Mouse (Mus musculus) c-Kit-negative CD71-positive TER-119-positive erythroid progenitor cells, embryonic 14.5 days (primary cell): ENCODE data around the gene Anks6.

Experiments used
- DNase-seq: peaks from one replicate; pipeline ENCODE4 v3.0.0-alpha.2; 2013; ENCODE audit warnings: low read depth, low spot score

Gene Anks6

DNA sequence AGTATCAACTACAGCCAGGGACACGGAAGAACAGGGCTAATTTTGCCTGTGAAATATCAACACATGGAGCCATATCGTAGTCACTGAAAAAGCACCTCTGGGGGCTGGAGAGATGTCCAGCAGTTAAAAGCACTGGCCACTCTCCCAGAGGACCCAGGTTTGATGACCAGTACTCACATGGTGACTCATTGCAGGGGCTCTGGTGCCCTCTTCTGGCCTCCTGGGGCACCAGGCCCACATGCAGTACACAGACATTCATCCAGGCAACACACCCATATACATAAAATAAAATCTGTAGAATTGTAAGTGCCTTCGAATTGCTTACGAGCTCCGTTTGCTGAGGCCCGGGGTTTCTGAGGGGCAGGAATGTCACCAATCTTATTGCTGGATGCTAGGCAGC lies 10.3 kb downstream of the Anks6 start:
- no peak for DNase-seq

DNA sequence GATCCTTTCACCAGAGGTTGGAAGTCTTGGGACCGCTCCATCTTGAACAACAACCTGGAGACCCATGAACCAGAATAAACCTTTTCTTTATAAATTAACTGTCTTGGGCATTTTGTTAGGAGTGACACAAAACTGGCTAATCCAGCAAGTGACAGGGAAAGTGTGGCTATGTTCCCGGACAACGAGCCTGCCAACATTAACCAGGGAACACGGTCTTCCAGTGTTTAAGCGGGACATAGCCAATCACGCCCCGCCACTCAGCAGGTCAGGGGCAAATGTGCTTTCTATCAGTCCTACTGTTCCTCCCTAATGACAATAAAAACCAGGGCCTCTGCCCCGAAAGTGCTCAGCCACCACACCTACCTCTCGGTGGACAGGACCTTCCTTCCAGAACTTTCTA lies 13.4 kb downstream of the Anks6 start:
- no peak for DNase-seq

DNA sequence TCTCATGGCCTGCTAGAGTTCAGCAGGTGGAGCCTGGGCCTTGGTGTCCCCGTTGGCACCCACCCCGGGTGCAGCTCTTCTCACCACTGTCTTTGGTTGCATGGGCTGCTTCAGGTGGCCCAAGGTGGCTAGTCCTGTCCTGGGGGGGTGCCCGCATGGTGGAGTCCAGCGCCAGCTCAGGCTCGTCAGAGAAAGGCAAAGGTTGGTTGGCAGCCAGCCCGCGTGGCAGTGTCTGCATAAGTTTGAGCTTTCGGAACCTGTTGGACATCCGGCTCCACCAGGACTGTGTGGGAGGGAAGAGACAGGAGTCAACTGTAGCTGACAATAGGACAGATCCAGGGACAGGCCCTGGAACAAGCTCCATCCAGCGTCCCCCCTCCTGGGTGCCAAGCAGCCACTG lies 17.6 kb downstream of the Anks6 start:
- no peak for DNase-seq

DNA sequence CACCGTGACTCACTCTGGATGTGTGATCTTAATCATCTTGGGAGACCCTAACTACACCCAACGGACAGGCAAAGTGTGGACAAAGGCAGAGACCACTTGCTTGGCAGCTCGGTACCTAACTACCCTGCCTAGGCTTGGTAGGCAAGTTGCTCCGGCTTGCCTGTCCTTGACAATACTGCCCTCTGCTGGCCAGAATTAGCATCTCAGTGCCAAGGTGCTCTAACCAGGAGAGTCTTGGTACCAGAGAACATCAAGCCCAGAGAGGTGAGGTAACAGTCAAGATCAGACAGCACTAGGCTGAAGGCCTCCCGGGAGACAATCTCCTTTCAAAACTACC lies 19.9 kb downstream of the Anks6 start:
- DNase-seq: peak; percentile 52

DNA sequence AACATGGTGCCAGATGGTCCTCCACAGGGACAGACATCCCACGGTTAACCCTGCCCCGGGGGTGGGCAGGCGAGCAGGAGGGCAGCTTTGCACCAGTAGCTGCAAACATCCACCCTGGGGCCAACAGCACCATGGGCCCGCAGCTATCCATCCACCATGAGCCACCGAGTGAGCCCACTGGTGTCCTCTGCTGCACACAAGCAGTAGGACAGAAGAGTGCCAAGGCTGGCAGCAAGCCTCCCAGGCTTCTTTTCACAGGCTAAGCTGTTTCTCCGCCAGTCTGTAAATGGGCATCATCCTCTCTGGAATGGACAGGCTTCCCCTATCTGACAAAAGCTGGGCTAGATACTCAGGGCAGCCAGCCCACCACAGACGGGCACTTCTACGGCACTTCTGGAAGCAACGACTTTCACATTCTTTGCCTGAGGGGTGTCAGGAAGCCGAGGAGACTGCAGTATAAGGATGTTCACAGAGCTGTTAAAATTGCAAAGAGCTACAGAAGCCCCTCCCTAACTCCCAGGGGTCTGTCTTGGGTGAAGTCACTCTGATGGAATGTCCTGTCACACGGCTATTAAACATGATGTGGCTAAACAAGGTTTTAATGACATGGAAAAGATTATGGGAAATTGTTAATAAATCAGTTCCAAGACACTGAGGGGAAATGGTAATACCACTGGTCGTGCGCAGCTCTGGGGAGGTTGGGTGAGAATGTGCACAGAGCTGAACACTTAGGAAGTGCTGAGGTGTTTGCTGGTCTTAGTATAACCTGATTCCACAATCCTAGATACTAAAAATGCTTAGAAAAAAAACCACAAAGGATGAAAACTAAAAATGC lies 20.5 kb downstream of the Anks6 start:
- no peak for DNase-seq

DNA sequence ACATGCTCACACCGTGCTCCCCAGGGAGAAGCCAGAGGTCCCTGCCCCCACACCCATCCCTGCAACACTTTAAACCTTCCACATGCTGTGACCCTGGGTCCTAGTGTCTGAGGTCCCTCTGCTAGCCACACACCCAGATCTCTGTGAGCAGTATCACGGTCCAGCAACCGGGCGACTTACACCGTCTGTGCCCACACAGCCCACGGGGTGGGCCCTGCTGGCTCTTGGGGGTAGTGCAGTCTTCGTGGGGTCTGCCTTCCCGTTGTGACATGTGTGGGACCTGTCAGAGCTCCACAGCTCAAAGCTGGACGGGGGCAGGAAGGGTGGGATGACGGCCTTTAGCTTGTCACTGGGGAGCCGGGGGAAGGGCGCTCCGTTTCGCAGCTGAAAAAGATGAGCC lies 21.7 kb downstream of the Anks6 start:
- no peak for DNase-seq

DNA sequence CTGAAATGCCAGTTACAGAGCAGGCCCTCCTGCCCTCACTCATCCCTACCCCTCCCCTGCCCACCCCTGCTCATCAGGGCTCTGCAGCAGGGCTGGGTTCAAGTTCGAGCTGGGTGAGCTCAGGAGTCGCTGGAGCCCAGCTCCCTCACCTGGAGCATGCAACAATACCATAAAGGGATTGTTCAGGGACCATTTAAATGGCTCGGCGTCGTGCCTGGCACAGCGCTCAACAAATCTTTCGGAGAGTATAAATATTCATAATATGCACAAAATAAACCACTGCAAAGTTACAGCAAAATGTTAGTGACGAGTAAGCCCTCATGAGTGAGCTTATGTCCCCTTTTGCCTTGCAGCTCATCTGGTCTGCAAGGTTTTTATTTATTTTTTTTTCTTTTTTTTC lies 25.1 kb downstream of the Anks6 start:
- DNase-seq: no peak

DNA sequence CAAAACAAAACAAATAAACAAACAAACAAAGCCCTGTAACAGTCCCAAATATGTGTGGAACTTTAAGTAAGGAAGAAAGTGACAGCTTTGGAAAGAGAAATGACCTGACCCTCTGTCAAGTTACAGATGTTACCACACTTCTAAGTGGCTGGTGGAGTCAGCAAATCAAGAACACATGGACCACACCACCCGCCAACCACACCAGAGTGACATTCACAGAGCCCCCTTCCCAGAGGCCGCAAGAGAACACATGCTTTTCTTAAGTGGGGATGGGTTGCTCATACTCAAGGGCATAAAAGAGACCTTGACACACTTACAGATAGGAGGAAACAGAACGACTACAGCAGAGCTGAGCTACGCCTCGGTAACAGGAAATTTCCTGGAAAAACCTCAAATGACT lies 28.4 kb downstream of the Anks6 start:
- DNase-seq: no peak

DNA sequence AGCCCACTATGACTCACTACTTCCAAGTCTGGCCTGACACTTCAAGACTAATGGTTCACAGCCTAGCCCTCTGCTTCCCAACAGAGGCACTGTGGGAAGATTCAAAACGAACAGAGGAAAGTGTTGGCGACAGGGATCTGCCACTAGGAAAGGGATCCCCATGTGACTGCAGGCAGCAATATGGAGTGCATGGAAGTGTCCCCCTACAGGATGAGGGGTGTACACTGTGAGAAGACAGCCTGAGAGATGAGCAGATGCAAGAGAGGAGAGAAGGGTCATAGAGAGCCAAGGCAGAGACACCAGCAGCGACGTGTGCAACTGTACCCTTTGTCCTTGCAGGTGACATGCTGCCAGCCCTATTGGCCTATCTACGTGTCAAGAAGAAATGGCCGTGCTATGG lies 33.3 kb downstream of the Anks6 start:
- no peak for DNase-seq

DNA sequence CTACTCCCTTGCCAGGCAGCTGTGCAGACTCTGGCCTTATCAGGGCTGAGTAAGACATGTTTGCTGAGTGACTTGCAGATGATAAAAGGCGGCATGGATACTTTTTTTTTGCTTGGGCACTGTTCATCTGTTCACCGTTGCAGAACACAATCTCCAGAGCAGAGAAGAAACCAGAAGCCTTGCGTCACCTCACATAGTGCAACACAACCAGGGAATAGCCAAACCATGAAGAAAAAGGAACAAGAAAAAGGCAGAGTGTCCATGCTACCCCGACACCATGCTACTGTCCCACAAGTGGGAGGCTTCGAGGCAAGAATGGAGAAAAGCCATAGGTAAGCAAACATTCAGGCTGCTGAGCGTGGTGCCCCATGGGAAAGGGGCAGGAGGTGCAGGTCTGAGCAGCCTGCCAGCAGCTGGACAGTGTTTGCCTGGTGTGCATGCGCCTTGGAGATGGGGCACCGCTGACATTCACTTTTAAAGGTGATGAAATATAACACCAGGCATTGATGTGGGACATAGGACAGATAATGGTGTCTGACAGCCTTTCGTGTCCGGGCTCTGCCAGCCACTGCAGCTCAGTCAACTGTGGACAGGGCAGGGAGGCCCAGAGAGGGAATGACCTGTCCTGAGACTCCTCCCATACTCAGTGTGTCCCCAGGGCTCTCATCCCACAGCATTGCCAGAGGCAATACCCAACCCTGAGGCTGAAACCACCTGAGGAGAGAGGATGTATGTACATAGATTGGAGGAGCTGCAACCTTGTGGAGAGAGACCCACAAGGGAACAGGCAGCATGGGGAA lies 34.2 kb downstream of the Anks6 start:
- no peak for DNase-seq

DNA sequence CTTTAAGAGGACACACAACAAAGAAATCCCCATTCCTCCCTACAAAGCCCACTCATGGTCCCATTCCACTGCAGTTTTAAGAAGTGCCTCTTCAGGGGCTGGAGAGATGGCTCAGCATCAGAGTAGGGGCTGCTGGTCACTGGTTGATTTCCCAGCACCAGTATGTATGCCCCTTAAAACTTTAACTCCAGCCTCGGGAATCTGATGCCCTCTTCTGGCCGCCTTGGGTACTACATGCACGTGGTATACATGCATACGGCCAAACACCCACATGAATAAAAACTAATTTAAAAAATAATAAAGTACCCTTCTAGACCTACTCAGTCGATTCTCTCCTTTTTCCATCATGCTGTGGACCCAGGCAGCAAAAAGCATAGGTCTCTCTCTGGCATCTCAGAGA lies 36.7 kb downstream of the Anks6 start:
- DNase-seq: peak; percentile 27

DNA sequence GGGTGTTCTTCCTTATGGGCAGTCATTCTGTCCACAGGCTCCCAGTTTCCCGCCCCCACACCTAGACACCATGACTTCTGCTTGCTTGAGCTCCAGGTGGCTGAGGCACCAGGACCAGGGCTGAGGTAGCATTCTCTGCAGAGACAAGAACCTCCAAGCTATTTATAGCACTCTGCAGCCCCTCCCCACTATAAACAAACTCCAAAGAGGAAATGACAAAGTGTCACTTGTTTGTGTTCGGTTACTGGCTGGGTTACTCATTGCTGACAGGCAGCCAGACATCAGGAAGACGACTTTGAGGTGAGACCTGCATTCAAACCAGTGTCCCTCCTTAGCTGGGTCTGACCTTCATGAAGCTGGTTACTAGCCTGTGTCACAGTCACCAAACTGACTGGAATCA lies 42.1 kb downstream of the Anks6 start:
- no peak for DNase-seq

DNA sequence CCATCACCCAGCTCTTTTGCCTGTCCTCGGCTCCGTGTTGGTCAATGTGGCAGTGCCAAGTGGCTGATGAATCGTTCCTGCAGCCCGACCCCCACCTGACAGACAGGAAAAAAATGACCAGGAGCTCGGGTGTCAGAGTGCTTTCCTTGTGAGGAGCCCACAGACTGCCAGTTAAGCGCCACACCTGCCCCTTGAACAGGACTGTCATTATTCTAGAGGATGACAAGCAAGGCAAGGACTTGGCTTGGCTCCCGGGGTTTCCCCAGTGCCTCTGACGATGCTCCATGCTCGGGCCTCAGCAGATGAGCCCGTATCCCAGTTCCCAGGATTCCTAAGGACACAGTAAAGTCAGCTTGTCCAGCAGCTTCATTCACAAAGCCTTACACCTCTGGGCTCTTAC lies 44.8 kb downstream of the Anks6 start:
- no peak for DNase-seq

DNA sequence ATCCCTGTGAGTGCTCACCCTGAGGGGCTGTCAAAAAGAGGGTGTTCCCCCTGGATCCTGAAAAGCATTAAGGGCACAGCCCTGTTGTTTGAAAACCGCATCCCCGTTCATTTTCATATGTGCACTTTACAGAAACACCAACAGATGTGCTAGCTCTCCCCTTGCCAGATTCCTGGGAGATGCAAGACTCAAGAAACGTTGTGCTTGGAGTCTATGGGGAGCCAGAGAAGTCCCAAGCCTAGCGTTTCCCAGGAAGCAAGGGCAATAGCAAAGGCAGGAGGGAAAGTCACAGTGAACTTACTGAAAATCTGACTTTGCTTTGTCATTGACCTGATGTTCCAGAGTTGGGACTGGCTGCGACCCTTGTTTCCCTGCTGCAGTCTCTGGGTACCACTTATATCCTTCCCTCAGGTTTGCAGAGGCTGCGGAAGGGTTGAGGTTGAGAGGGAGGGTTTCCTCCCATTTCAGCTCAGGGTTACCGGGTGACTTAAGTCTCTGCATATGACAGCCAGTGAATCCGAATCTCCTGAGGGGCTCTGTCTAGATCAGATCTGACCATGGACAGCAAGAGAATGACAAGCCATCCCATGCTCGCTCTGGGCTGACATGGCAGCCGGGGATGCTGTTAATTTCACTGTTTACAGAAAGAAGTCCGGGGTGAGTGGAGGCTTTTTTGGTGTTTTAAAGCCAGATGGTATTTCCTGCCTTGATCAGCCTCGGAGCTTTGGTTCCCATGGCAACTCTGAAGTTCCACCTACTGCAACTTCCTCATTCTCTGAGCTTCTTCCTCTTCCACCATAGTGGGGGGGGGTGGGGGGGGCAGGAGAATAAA lies 46.6 kb downstream of the Anks6 start:
- DNase-seq: no peak

DNA sequence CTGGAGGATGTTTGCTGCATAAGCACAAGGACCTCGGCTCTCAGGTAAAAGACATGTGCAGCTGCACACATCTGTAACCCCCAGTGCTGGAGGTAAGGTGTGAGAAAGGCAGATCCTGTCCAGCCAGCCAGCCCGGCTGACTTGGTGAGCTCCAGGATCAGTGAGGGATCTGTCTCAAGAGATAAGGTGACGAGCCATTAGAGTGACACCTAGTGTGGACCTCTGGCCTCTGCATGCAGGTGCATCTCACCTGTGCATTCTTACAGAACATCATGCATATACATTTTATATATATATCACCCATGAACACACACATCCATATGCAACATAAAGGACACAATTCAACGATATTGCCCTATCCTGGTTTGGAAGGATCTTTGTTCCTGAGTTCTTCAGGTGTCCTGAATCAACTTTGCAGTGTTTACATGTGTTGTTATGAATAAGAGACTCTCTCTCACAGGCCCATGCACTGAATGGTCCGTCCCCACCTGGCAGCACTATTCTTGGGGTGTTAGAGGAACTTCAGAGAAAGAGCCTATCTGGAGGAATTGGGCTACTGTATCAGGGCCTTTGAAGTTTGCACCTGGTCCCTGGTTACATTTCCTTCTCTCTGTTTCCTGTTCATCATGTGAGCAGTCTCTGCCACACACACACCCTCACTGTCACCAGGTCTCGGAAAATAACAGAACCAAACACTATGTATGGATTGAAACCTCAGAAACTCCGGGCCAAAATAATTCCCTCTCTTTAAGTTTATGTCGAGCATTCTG lies 56.4 kb downstream of the Anks6 start:
- no peak for DNase-seq

DNA sequence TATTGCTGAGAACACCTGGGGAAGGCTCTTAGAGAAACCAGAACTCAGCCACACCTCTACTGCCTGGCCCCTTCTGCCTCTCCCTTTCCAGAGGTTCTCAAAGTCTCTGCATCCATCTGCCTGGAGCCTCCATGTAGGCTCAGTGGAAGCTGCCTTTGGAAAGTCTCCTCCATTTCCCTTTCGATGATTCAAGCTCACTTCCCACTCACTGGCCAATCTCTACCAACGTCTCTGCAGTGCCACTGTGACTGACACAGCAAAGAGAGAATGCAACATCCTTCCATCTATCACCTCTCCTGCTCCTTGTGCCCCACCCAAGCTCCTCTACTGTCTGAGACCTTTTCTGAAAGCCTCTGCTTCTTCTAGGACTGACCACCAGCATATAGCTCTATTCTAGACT lies 59.3 kb downstream of the Anks6 start:
- DNase-seq: no peak

DNA sequence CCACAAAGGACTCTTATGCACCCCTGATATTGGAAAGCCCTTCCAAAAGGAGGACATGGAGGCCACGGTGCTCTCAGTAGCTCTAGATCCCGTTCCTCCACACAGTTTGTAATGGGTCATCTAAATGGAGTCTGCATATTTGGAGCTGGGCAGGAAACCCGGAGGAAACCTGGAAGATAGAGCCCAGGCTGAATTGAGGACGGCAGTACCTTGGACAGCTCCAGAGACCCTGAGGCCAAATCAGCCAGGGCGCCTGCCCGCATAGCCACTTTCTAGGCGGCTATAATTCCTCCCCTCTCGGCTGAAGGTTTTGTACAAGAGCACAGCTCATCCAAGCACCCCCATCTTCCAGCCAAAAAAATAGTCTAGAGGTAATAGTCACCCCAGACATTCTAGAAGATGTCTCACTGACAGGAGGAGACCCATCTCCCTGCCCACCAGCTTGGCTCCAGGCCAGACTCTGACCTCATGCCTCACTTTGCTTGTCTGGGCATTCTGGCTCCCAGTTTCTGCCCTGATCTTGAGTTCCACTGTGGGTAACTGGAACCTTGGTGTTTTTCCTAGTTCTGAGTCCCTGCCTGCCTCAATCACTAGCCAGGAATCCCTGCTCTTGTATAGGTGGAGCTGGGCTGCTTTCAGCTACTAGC lies 64.3 kb downstream of the Anks6 start:
- no peak for DNase-seq

DNA sequence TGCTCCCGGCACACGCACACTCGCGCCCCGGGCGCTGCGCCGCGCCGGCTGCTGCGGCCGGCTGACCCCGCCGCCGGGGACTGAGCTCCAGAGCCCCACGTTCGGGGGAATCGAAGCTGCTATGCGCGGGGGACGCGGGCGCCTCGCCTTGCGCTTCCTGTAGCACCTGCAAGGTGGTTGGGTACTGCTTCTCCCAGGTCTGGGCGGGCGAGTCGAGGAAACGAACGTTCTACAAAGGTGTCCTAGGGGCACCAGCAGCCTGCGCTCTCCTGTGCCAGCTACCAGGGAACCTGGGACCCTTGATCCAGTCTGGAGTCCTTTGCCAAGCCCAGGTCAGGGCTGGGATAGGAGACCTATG lies 65.3 kb downstream of the Anks6 start:
- no peak for DNase-seq

DNA sequence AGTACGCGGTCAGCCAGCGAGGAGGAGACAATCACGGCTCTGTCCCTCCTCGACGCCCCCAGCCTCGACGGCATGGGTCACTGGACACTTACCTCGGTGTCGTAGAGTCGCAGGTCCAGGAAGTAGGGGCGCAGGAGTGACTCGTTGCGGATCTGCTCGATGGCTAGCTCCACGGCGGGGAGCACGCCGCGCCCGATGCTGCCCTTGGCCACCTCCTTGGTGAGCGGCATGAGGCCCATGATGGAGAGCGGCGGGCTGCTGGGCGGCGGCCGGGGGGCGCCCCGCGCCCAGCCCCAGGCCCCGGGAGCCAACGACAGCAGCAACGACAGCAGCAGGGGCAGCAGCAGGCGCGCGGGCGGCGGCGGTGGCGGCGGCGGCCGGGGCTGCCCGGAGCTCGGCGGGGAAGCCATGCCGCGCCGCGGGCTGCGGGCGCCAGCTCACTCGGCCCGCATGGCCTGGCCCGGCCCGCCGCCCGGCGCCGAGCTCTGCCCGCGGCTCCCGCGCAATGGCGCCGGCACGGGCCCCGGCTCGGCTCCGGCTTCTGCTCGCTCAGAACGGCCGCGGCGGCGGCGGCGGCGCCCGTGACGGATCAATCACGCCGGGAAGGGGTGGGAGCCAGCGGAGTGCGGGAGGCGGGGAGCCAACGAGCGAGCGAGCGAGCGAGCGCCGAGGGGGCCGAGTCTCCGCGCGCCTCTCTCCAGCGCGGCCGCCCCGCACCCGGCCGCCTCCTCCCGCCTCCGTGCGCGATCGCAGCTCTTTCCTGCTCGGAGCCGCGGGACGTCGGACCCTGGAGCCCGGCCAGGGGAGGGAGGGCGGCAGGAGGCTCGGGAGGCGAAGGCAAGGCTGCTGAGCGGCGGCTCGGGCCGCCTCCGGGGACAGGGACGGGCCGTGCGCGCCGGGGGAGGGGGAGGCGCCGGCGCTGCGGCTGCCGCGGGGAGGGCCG lies 65.9 kb downstream of the Anks6 start, which contains the start of gene Gabbr2:
Gene Gabbr2, minus strand, starts transcription at position 858 of the 943 bp plus-strand sequence.
- DNase-seq: no peak
